Mouse (Mus musculus): ENCODE results near the gene Ephx3. TPM values are rescaled to one million over a fixed set of nuclear protein-coding genes. Genes with fewer than 3 reads are reported as not detected.
A peak's percentile ranks its signal among the peaks of the same experiment; 100 is the strongest.

Gene Ephx3
- polyA plus RNA-seq, 1 experiment = not detected

DNA sequence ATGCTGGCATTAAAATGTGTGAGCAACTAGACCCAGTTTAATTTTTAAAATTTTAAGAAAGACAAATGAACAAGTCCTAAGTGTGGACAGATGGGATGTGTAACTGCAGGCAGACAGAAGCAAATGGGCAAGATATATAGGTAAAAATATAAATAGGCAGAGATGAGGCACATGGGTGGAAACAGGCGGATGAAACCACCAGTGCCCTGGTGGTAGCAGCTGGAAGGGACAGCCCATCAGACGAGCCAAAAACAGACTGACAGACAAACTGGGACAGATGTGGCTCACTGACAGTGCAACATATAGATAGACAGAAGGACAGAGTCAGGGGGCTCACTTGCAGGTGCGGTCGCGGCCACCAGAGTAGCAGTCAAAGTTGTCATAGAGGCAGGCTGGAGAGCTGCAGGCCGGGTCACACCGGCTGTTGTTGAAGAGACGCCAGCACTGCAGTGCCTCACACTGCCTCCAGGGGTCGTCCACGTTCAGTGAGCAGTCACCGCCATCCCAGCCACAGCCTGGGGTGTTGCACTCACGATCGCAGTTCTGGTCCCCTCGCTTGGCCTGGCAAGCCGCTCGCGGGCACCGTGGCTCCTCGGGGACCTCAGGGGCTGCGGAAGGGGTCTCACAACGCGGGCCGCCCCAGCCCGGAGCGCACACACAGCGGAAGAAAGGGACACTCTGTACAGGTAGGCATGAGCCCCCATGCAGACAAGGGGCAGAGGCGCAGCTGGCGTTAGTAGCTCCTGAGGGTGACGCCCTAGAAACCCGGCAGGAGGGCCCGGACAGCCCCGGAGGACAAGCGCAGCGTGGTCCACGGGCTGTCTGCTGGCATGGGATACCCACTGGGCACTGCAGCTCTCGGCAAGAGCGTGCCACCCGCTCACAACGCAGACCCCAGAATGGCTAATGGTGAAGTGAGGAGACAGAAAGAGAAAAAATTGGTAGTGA is 46.2 kb downstream of the Ephx3 start:
- 23% methylated on average over 39 of the region's 39 CpGs for WGBS
- H3K27ac ChIP-seq (ENCODE audit: insufficient read depth, low read depth, low read length) = no peak overlapping the region
- H3K4me1 ChIP-seq (ENCODE audit: control insufficient read depth, insufficient read depth, low read length) = peaks cover 7% of the 10 kb centered on the region
- TF ChIP-seq CTCF (IDR thresholded peaks at IDR 0.05; ENCODE audit: insufficient read depth, low read depth, low read length) (peak; percentile 72), POLR2A (IDR thresholded peaks at IDR 0.05; ENCODE audit: insufficient read depth, low read depth, low read length) (no peak)
- H3K4me3 ChIP-seq (ENCODE audit: insufficient read depth, low read depth, low read length) = peak overlapping the region; percentile 43

- Histone ChIP-seq H3K27ac (ENCODE audit: insufficient read depth, low read depth, low read length) (no peak overlapping the region), H3K4me1 (ENCODE audit: control insufficient read depth, insufficient read depth, low read length) (peaks cover 7% of the 10 kb centered on the region), H3K4me3 (ENCODE audit: insufficient read depth, low read depth, low read length) (no peak overlapping the region)
- no peak for TF ChIP-seq CTCF (IDR thresholded peaks at IDR 0.05; ENCODE audit: insufficient read depth, low read depth, low read length)
- TF ChIP-seq POLR2A (IDR thresholded peaks at IDR 0.05; ENCODE audit: insufficient read depth, low read depth, low read length) = no peak
- 94% methylated on average over 1 of the region's 1 CpGs for WGBS
These were observed 47.1 kb downstream of the Ephx3 start for GRCm38 (mm10) chr17:32142234-32142633.

Other genes with a start within 250 kb of the Ephx3 start
- not detected in 2 replicates for gene Rrp1b, start 153.4 kb downstream of the Ephx3 start, polyA plus RNA-seq (2012; ENCODE audit: insufficient read depth, insufficient read length, low replicate concordance, missing spikeins)
- not detected in 2 replicates for gene Hsf2bp, start 153.2 kb downstream of the Ephx3 start, polyA plus RNA-seq (2012; ENCODE audit: insufficient read depth, insufficient read length, low replicate concordance, missing spikeins)
- not detected in 2 replicates for gene Notch3, start 22.7 kb downstream of the Ephx3 start, polyA plus RNA-seq (2012; ENCODE audit: insufficient read depth, insufficient read length, low replicate concordance, missing spikeins)
- not detected in 2 replicates for gene Brd4, start 95.2 kb upstream of the Ephx3 start, polyA plus RNA-seq (2012; ENCODE audit: insufficient read depth, insufficient read length, low replicate concordance, missing spikeins)
- gene Akap8, start 131.7 kb upstream of the Ephx3 start, polyA plus RNA-seq (2012; ENCODE audit: insufficient read depth, insufficient read length, low replicate concordance, missing spikeins) = 141 TPM in 1 of 2 replicates, not detected in the other
- gene Akap8l, start 161.1 kb upstream of the Ephx3 start, polyA plus RNA-seq (2012; ENCODE audit: insufficient read depth, insufficient read length, low replicate concordance, missing spikeins) = not detected in 2 replicates
- gene Wiz, start 199.9 kb upstream of the Ephx3 start, polyA plus RNA-seq (2012; ENCODE audit: insufficient read depth, insufficient read length, low replicate concordance, missing spikeins) = not detected in 2 replicates
- 242 TPM in 1 of 2 replicates, not detected in the other for gene Rasal3, start 214.0 kb upstream of the Ephx3 start, polyA plus RNA-seq (2012; ENCODE audit: insufficient read depth, insufficient read length, low replicate concordance, missing spikeins)
- not detected in 2 replicates for gene Pglyrp2, start 234.6 kb upstream of the Ephx3 start, polyA plus RNA-seq (2012; ENCODE audit: insufficient read depth, insufficient read length, low replicate concordance, missing spikeins)